Mouse (Mus musculus) bone marrow, adult 2 months (tissue): ENCODE measurements around the gene Aph1b. TPM values are rescaled to one million over a fixed set of nuclear protein-coding genes. Genes with fewer than 3 reads are reported as not detected.

Experiments used
- H3K27ac ChIP-seq: fragments of 200-500 bp; 2 replicates; pipeline ENCODE4 v1.5.1; 2012; ENCODE audit warnings: low read depth, mild to moderate bottlenecking, control low read depth, inconsistent platforms, low read length; ENCODE audit not compliant: control insufficient read depth, poor library complexity, insufficient read depth
- H3K4me1 ChIP-seq: fragments of 200-500 bp; 2 replicates; pipeline ENCODE4 v1.6.1; 2011; ENCODE audit warnings: low read length; ENCODE audit not compliant: control insufficient read depth, insufficient read depth
- H3K4me3 ChIP-seq: fragments of 200-500 bp; replicated peaks from 2 replicates; pipeline ENCODE3; 2011; ENCODE audit warnings: mild to moderate bottlenecking, low read depth, low read length, control low read depth; ENCODE audit not compliant: control insufficient read depth
- CTCF ChIP-seq: fragments of 200-500 bp; IDR thresholded peaks from 2 replicates; pipeline ENCODE4 v1.5.1; 2011; ENCODE audit warnings: low read length, control low read depth; ENCODE audit not compliant: control insufficient read depth, insufficient read depth
- POLR2A ChIP-seq: fragments of 200-500 bp; IDR thresholded peaks from 2 replicates; pipeline ENCODE4 v1.6.1; 2011; ENCODE audit warnings: low read depth, mild to moderate bottlenecking, control low read depth, low read length, borderline replicate concordance; ENCODE audit not compliant: control insufficient read depth
- WGBS: fragments of 180-500 bp; shearing (Covaris S2); methylation state at CpG from one replicate; pipeline ENCODE4 v1.1.7; 2018; 5-methylcytosine and 5-hydroxymethylcytosine counted together
- polyA plus RNA-seq: library from polyadenylated mRNA; stranded (reverse); fragments of >200 nt; gene quantifications from 2 replicates; pipeline ENCODE4 v1.2.4, GENCODE M21; 2011; ENCODE audit warnings: low replicate concordance; ENCODE audit not compliant: missing spikeins, insufficient read depth, insufficient read length

Gene Aph1b
- polyA plus RNA-seq, 1 experiment, result 5.0 TPM

DNA sequence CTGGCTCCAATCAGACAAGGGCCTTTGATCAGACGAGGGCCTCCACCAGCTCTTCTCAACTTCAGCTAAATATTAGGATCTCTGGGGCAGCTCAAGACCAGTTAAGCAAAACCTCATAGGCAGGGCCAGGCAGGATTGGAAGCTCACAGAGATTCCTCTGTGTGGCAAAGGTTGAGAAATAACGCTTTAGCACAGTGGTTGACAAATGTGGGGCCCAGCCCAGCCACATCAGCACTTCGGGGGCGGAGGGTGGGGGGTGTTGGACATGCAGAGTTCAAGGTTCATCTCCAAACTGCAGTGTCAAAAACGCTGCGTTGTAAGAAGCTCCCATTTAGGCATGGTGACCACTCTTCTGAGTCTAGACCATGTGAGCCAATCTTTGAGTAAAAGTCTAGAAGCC, 60.7 kb downstream of the Aph1b start:
- Histone ChIP-seq H3K4me1 (no peaks in the 10 kb centered on the region), H3K4me3 (no peak overlapping the region), H3K27ac (no peak overlapping the region)
- TF ChIP-seq CTCF (no peak), POLR2A (no peak)
- 61% methylated on average over 6 of the region's 6 CpGs for WGBS

DNA sequence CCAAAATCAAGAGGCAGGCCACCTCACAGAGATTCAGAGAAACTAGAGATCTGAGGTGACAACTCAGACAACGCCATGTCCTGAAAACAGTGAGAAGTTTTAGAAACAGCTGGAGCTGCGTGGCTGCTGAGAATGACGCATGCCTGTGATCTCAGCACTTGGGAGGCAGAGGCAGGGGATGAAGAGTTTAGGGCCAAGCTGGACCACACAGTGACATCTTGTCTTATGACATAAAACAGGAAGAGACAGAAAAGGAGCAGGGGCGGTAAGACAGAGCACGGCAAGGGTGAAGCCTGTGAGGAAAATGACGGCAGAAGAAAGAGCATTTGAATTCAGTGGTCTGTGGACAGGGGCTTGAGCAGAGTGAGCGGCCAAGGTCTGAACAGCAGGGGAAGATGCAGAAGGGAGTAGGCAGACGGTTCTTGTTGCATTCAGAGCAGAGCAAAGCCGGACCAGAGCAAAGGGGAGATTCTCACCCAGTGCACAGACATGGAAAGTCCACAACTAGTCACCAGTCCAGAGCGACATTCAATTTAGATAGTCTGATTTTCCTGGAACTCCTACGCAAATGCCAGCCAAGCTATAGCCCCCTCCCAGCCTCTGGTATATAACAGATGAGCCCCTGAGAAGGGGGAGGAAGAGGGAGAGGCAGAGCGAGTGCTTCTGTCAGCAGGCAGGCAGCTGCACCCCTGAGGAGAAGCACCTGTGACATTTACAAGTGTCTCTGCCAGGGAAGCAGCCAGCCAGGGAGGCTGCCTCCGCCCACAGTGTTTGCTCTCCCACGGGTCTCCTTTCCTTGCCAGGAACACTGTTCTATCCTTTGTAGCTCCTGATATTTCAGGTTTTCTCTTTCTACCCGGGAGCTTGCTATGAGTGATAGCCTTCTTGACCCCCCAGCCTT, 62.2 kb downstream of the Aph1b start:
- no peaks in the 10 kb centered on the region for H3K4me1 ChIP-seq
- TF ChIP-seq POLR2A (no peak), CTCF (no peak)
- no peak overlapping the region for H3K27ac ChIP-seq
- H3K4me3 ChIP-seq, result no peak overlapping the region
- WGBS, result 61% methylated on average over 15 of the region's 15 CpGs

DNA sequence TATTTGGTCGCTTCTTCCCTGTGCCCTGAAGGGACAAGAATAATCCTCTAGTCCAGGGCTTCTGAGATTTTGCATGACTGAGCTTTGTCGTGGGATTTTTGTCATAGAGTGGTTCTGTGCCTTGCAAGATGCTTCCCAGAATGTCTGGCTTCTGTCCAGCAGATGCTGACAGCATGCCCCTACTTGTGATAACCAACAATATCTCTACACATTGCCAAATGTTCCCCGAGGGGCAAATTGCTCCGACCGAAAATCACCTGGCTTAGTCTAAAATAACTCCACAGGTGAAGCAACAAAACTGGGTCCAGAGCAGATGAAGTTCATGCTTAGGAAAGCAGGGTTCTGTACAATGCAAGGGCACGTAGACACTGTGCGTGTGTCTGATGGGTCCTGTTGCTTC, 64.0 kb downstream of the Aph1b start:
- TF ChIP-seq CTCF (no peak), POLR2A (no peak)
- Histone ChIP-seq H3K4me3 (no peak overlapping the region), H3K27ac (no peak overlapping the region), H3K4me1 (no peaks in the 10 kb centered on the region)
- WGBS, result 68% methylated on average over 7 of the region's 7 CpGs

DNA sequence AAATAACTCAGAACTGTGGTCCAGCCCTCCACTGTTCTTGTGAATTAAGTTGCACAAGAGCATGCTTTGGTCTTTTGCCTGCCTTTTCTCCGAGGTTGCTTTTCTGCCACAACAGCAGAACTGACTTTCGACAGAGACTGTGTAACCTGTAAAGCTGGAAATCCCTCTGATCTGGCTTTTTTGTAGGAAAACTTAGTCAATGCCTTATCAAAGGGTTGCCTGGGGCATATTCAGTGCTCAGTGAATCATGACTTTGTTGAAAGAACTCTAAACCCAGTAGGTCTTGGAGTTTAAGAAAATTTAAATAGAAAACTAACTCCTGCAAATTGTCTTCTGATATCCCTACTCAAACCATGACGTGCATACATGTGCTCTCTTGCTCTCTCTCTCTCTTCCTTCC, 64.7 kb downstream of the Aph1b start:
- no peak for TF ChIP-seq POLR2A
- no peak for TF ChIP-seq CTCF
- Histone ChIP-seq H3K4me1 (no peaks in the 10 kb centered on the region), H3K27ac (no peak overlapping the region), H3K4me3 (no peak overlapping the region)
- 39% methylated on average over 3 of the region's 3 CpGs for WGBS

DNA sequence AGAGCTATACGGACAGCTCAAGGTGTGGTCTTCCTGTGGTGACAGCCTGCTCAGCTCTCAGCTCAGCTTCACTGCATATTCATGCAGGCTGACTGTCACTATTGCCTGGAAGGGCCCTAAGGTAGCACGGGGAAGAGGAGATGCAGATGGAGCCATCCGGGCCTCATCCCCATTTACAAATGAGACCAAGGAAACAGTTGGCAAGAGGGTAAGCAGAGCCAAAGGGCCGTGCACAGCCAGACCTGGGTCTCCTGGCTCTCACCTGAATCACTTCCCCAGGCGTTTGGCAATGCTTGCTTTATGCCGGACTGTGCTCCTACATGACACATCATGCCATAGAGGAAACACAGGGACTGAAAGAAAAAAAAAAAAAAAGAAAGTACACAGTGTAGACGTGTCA, 68.0 kb downstream of the Aph1b start:
- Histone ChIP-seq H3K4me3 (no peak overlapping the region), H3K4me1 (no peaks in the 10 kb centered on the region), H3K27ac (no peak overlapping the region)
- TF ChIP-seq POLR2A (no peak), CTCF (no peak)
- 75% methylated on average over 7 of the region's 7 CpGs for WGBS

DNA sequence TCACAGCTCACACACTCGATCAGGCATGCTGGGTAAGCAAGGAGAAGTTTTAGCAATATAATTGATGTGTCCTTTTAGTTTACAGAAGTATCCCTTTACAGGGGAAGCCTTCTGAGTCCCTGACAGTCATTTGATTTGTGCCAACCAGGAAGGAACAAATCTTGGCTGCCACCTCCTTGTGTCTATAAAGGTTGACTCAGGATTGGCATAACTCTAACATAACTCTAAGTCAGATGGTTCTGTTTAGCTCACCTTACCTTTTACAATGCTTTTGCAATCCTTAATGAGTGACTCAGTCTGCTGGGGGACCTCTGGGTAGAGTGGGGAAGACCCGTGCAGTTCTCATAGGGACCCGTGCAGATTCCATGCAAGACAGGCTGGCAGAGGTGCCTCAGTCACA, 69.7 kb downstream of the Aph1b start:
- no peaks in the 10 kb centered on the region for H3K4me1 ChIP-seq
- 41% methylated on average over 3 of the region's 3 CpGs for WGBS
- H3K4me3 ChIP-seq, result no peak overlapping the region
- no peak overlapping the region for H3K27ac ChIP-seq
- TF ChIP-seq CTCF (no peak), POLR2A (no peak)

Other genes with a start within 250 kb of the Aph1b start
- 12.8 and 33.3 TPM in 2 replicates for gene Usp3, start 202.3 kb downstream of the Aph1b start, polyA plus RNA-seq
- 0.95 and 1.1 TPM in 2 replicates for gene Car12, start 81.8 kb downstream of the Aph1b start, polyA plus RNA-seq
- 0.50 TPM in 1 of 2 replicates, not detected in the other for gene Gm10647, start 1.5 kb upstream of the Aph1b start, polyA plus RNA-seq
- 1.7 and 5.8 TPM in 2 replicates for gene Aph1c, start 39.2 kb upstream of the Aph1b start, polyA plus RNA-seq
- 22.5 and 25.3 TPM in 2 replicates for gene Rab8b, start 124.2 kb upstream of the Aph1b start, polyA plus RNA-seq
- 99.8 and 183 TPM in 2 replicates for gene Rps27l, start 150.6 kb upstream of the Aph1b start, polyA plus RNA-seq
- 8.1 and 8.6 TPM in 2 replicates for gene Lactb, start 180.0 kb upstream of the Aph1b start, polyA plus RNA-seq